Mouse (Mus musculus): ENCODE measurements at regions not wholly inside any gene's neighbourhood (a gene's known extent, or its start where the extent isn't known, plus 50 kb on each side); places are given as distances from the start of the nearest gene placed in this dataset.

DNA sequence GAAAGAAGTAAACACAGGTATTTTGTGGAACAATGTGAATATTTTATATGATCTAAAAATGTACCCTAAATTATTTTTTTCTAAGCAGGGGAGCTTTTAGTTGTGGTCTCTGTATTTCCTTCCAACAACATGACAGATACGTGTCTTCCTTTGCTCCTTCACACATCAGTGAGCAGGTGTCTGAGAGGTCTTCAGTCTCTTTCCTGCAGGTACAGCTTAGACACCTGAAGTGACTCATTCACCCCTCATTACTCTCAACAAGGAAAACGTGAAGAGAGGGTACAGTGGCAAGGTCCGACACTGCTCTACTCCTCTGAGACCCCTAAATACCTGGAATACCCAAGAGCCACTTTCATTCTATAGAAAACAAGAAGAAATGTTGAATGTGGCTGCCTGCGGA is 103.5 kb upstream of the Bcl6 start:
- H3K9me3 ChIP-seq = no peaks in the 10 kb centered on the region
- H3K4me3 ChIP-seq (replicated peaks) = no peak overlapping the region
- 84% methylated on average over 4 of the region's 4 CpGs for WGBS
- no peaks in the 10 kb centered on the region for H3K4me1 ChIP-seq (replicated peaks)
- no peaks in the 10 kb centered on the region for H3K36me3 ChIP-seq
- no peak overlapping the region for H3K9ac ChIP-seq (replicated peaks)
- no peak overlapping the region for H3K4me2 ChIP-seq
- no peak for ATAC-seq (ENCODE audit: insufficient number of reproducible peaks, insufficient read depth, low FRiP score, low TSS enrichment, low read depth)
- H3K27me3 ChIP-seq = no peaks in the 10 kb centered on the region
- no peak overlapping the region for H3K27ac ChIP-seq

GRCm38 (mm10) chr16:24090981-24091380 is 102.3 kb upstream of the Bcl6 start:
- no peak for ATAC-seq (ENCODE audit: insufficient number of reproducible peaks, insufficient read depth, low FRiP score, low TSS enrichment, low read depth)
- Histone ChIP-seq H3K4me3 (replicated peaks) (no peak overlapping the region), H3K9me3 (no peaks in the 10 kb centered on the region)

DNA sequence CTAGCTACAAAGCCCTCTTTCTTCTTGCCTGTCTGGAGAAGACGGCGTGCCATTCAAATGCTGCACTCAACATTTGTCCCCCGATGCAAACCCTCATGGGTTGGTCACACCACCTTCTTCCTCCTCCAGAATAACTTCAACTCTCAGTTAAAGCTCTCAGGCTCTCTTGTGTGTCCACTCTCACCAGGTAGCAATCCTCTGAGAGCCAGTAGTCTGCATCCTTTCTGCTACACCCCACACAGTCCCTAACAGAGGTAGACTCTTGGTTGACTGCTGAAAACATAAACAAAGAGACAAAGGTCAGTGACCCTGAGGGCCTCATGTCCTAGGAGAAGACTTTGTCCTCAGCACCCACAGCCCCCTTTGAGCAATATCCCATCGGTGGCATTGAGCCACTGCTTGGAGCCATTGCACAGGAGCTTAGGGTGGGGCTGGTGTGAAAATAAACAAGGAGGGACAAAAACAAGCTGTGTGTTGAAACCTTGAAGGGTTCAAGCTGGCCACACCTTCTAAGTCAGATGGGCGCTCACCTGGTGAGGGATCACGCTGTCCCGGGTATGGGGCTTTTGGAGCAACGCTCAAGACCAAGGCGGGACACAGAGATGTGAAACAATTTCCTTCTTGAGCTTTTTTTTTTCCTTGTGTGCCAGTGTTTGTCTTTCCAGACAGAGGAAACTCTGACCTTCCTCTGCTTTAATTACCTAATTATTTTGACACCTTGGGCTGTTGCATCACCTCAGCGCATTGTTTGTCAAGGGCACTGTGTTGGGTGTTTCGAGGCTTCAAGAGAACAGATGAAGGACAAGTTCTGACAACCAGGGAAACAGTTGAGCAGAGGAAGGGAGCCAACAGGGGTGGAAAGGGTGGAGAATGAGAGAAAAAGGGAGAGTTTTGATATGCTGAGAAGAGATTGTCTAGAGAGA is 101.4 kb upstream of the Bcl6 start:
- Histone ChIP-seq H3K27me3 (no peaks in the 10 kb centered on the region), H3K4me1 (replicated peaks) (no peaks in the 10 kb centered on the region), H3K9ac (replicated peaks) (no peak overlapping the region), H3K27ac (no peak overlapping the region), H3K4me2 (no peak overlapping the region), H3K36me3 (no peaks in the 10 kb centered on the region), H3K9me3 (no peaks in the 10 kb centered on the region), H3K4me3 (replicated peaks) (no peak overlapping the region)
- 88% methylated on average over 11 of the region's 11 CpGs for WGBS
- ATAC-seq (ENCODE audit: insufficient number of reproducible peaks, insufficient read depth, low FRiP score, low TSS enrichment, low read depth) = no peak

More at GRCm38 (mm10) chr16:24090981-24091380, 102.3 kb upstream of the Bcl6 start:
- WGBS = 83% methylated on average over 4 of the region's 4 CpGs
- Histone ChIP-seq H3K9ac (replicated peaks) (no peak overlapping the region), H3K36me3 (no peaks in the 10 kb centered on the region), H3K4me2 (no peak overlapping the region), H3K4me1 (replicated peaks) (no peaks in the 10 kb centered on the region), H3K27me3 (no peaks in the 10 kb centered on the region), H3K27ac (no peak overlapping the region)

DNA sequence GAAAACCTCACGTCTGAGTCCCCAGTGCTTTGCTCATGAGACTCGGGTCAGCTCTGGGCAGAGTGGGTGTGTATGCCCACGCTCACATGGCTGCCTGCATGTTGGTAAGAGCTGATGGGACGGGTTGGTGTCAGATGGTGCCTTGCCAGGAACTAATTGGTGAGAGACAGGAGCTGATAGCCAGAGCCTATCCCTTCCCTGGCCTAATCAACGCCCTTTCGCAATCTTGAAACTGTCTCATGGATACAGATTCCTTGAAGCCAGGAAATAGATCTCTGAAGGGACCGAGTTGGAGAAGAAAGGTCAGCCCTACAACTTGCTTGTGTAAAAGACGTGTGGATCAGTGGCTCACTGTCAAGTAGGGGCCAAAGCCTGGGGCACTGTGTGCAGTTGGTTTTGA is 95.3 kb upstream of the Bcl6 start:
- Histone ChIP-seq H3K36me3 (no peaks in the 10 kb centered on the region), H3K27me3 (no peaks in the 10 kb centered on the region), H3K4me2 (no peak overlapping the region), H3K4me1 (replicated peaks) (no peaks in the 10 kb centered on the region), H3K9me3 (no peaks in the 10 kb centered on the region), H3K4me3 (replicated peaks) (no peak overlapping the region), H3K9ac (replicated peaks) (no peak overlapping the region), H3K27ac (no peak overlapping the region)
- WGBS = 80% methylated on average over 8 of the region's 8 CpGs
- ATAC-seq (ENCODE audit: insufficient number of reproducible peaks, insufficient read depth, low FRiP score, low TSS enrichment, low read depth) = no peak

DNA sequence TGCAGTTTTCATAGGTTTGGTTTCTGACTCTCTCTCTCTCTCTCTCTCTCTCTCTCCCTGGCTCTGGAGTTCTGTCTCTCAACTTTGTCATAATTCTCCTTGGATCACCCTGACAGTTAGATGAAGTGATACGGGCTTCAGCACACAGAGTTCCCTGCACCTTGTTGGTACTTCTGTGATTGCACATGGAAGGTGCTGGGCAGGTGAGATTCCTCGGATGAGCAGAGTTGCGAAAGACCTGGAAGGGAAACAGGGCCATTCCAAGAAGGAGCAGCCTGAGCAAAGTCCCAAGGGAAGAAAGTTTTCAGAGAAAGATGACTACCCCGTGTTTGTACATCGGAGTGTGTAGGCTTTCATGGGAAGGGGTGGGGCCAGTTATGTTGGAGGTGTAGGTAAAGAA is 91.8 kb upstream of the Bcl6 start:
- H3K4me3 ChIP-seq (replicated peaks) = no peak overlapping the region
- no peaks in the 10 kb centered on the region for H3K9me3 ChIP-seq
- no peak for ATAC-seq (ENCODE audit: insufficient number of reproducible peaks, insufficient read depth, low FRiP score, low TSS enrichment, low read depth)
- no peak overlapping the region for H3K9ac ChIP-seq (replicated peaks)
- no peaks in the 10 kb centered on the region for H3K4me1 ChIP-seq (replicated peaks)
- H3K4me2 ChIP-seq = no peak overlapping the region
- 86% methylated on average over 5 of the region's 5 CpGs for WGBS
- no peak overlapping the region for H3K27ac ChIP-seq
- no peaks in the 10 kb centered on the region for H3K27me3 ChIP-seq
- no peaks in the 10 kb centered on the region for H3K36me3 ChIP-seq

DNA sequence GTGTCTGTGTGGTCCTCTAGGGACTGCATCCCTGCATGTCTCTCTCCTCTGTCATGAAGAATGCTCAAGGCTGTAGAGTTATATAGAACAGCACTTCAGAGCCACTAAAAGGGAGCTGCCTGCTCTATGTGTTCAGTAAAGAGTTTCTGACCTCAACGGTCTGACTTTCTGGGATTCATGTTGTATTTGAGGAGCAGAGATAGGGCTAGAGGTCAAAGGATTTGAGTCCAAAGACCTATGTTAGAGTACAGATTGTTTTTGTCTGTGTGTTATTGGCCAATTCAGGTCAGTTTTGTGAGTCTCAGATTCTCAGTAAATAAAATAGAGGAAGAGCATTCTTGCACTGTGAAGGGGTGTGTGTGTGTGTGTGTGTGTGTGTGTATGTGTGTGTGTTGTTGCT is 90.0 kb upstream of the Bcl6 start:
- no peak overlapping the region for H3K4me2 ChIP-seq
- no peak overlapping the region for H3K27ac ChIP-seq
- H3K27me3 ChIP-seq = no peaks in the 10 kb centered on the region
- H3K36me3 ChIP-seq = no peaks in the 10 kb centered on the region
- WGBS = 90% methylated on average over 1 of the region's 1 CpGs
- H3K4me3 ChIP-seq (replicated peaks) = no peak overlapping the region
- no peak overlapping the region for H3K9ac ChIP-seq (replicated peaks)
- no peaks in the 10 kb centered on the region for H3K4me1 ChIP-seq (replicated peaks)
- H3K9me3 ChIP-seq = no peaks in the 10 kb centered on the region
- ATAC-seq (ENCODE audit: insufficient number of reproducible peaks, insufficient read depth, low FRiP score, low TSS enrichment, low read depth) = no peak

DNA sequence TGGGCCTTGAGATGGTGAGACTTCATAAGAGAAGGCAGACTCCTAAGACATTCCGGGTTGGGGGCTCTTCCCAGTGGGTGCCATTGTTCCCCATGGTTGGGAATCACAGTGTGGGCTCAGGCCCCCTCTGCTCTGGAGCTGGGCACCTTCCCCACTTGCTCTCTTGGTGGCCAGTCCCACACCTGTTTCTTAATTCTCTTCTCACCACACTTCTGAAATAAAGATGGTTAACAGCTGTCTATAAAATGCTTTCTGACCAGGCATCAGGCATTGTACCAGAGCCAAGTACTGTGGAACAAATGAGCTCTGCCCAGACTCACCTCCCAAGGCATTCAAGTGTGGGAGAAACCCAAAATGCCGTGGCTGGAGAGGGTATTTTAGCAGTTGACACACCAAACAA is 88.8 kb upstream of the Bcl6 start:
- no peak for ATAC-seq (ENCODE audit: insufficient number of reproducible peaks, insufficient read depth, low FRiP score, low TSS enrichment, low read depth)
- WGBS = 66% methylated on average over 2 of the region's 2 CpGs
- Histone ChIP-seq H3K36me3 (no peaks in the 10 kb centered on the region), H3K4me2 (no peak overlapping the region), H3K9ac (replicated peaks) (no peak overlapping the region), H3K9me3 (no peaks in the 10 kb centered on the region), H3K4me3 (replicated peaks) (no peak overlapping the region), H3K4me1 (replicated peaks) (no peaks in the 10 kb centered on the region), H3K27ac (no peak overlapping the region), H3K27me3 (no peaks in the 10 kb centered on the region)

DNA sequence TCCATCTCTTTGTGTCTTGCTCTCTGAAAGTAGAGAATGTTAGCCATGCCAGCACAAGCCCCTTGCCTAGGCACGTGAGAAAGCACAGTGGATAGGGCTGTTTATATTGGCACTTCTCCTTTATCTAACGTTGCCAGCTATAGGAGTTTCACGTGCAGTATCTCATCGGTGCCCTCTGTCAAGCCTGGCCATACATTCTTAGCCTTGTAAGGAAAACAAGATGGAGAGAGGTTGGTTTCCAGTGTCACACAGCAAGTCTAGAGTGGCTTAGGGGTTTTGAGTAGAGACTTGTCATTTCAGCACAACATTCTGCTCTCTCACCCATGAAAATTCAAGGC is 88.1 kb upstream of the Bcl6 start:
- no peak overlapping the region for H3K9ac ChIP-seq (replicated peaks)
- no peak overlapping the region for H3K27ac ChIP-seq
- H3K4me3 ChIP-seq (replicated peaks) = no peak overlapping the region
- 86% methylated on average over 4 of the region's 4 CpGs for WGBS
- H3K9me3 ChIP-seq = no peaks in the 10 kb centered on the region
- H3K36me3 ChIP-seq = no peaks in the 10 kb centered on the region
- no peak for ATAC-seq (ENCODE audit: insufficient number of reproducible peaks, insufficient read depth, low FRiP score, low TSS enrichment, low read depth)
- H3K4me1 ChIP-seq (replicated peaks) = no peaks in the 10 kb centered on the region
- no peak overlapping the region for H3K4me2 ChIP-seq
- no peaks in the 10 kb centered on the region for H3K27me3 ChIP-seq

- Histone ChIP-seq H3K4me1 (replicated peaks) (no peaks in the 10 kb centered on the region), H3K27ac (no peak overlapping the region), H3K4me2 (no peak overlapping the region), H3K27me3 (no peaks in the 10 kb centered on the region), H3K4me3 (replicated peaks) (no peak overlapping the region), H3K36me3 (no peaks in the 10 kb centered on the region), H3K9ac (replicated peaks) (no peak overlapping the region), H3K9me3 (no peaks in the 10 kb centered on the region)
- 85% methylated on average over 4 of the region's 4 CpGs for WGBS
- no peak for ATAC-seq (ENCODE audit: insufficient number of reproducible peaks, insufficient read depth, low FRiP score, low TSS enrichment, low read depth)
Observed at GRCm38 (mm10) chr16:24076109-24076798, 87.6 kb upstream of the Bcl6 start.

GRCm38 (mm10) chr16:24073613-24074244 is 85.1 kb upstream of the Bcl6 start:
- Histone ChIP-seq H3K4me1 (replicated peaks) (no peaks in the 10 kb centered on the region; the same call in 1 of the 2 replicates), H3K27me3 (no peaks in the 10 kb centered on the region), H3K9me3 (no peaks in the 10 kb centered on the region), H3K4me3 (replicated peaks) (no peak overlapping the region), H3K36me3 (no peaks in the 10 kb centered on the region), H3K4me2 (no peak overlapping the region), H3K27ac (no peak overlapping the region), H3K9ac (replicated peaks) (no peak overlapping the region)
- no peak for ATAC-seq (ENCODE audit: insufficient number of reproducible peaks, insufficient read depth, low FRiP score, low TSS enrichment, low read depth)
- WGBS = 85% methylated on average over 8 of the region's 8 CpGs

GRCm38 (mm10) chr16:24073065-24073464 is 84.4 kb upstream of the Bcl6 start:
- no peak overlapping the region for H3K4me2 ChIP-seq
- H3K4me1 ChIP-seq (replicated peaks) = no peaks in the 10 kb centered on the region; the same call in 1 of the 2 replicates
- ATAC-seq (ENCODE audit: insufficient number of reproducible peaks, insufficient read depth, low FRiP score, low TSS enrichment, low read depth) = no peak
- H3K9me3 ChIP-seq = no peaks in the 10 kb centered on the region
- 68% methylated on average over 6 of the region's 6 CpGs for WGBS
- H3K9ac ChIP-seq (replicated peaks) = no peak overlapping the region
- H3K4me3 ChIP-seq (replicated peaks) = no peak overlapping the region
- H3K27me3 ChIP-seq = no peaks in the 10 kb centered on the region
- no peak overlapping the region for H3K27ac ChIP-seq
- H3K36me3 ChIP-seq = no peaks in the 10 kb centered on the region

Data from limb, embryonic 12.5 days (tissue).